Mouse (Mus musculus): Measurements from ENCODE around the gene Gm11639. TPM values are rescaled to one million over a fixed set of nuclear protein-coding genes. Genes with fewer than 3 reads are reported as not detected.

Gene Gm11639
- total and polyA plus RNA-seq, 3 experiments = not detected

DNA sequence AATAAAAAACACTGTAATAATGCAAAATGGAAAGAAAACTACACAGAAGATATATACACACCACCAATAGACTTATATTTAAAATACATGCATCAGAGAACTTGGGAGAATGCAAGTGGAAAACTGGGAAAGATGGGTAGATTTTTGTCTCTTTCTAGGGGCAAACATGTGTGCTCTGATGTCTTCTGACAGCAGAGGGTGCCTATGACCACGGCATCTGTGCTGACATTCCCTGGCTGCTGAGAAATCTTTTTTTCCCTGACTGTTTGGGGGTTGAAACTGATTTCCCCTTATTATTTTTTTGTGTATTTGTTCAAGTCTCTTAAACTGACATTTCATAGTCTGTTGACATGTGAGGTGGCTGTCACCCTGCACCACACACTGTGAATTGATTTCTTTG is 81.6 kb downstream of the Gm11639 start:
- no peaks in the 10 kb centered on the region for H3K4me1 ChIP-seq (ENCODE audit: control insufficient read depth in 1 of 2, insufficient read depth in 2 of 2, low read length in 2 of 2)
- no peak overlapping the region for H3K9ac ChIP-seq (ENCODE audit: control insufficient read depth, low read depth, low read length, poor library complexity, severe bottlenecking)
- H3K79me2 ChIP-seq (ENCODE audit: control insufficient read depth, insufficient read depth, low read length, poor library complexity) = no peaks in the 10 kb centered on the region
- no peak overlapping the region for H3K27ac ChIP-seq (ENCODE audit: control insufficient read depth, low read depth, low read length)
- H3K36me3 ChIP-seq (ENCODE audit: control insufficient read depth in 1 of 2, insufficient read depth in 2 of 2, low read length in 2 of 2) = no peaks in the 10 kb centered on the region
- peaks cover 2 to 3% of the 10 kb centered on the region in 2 experiments for H3K27me3 ChIP-seq (ENCODE audit: control insufficient read depth in 1 of 2, insufficient read depth in 2 of 2, low read length in 2 of 2)
- no peak for DNase-seq (ENCODE audit: low read depth, low spot score)
- H3K9me3 ChIP-seq (replicated peaks; ENCODE audit: insufficient read depth, low read length) = no peaks in the 10 kb centered on the region
- no peak for TF ChIP-seq RCOR1 (IDR thresholded peaks at IDR 0.05; ENCODE audit: low read depth, low read length)
- TF ChIP-seq RAD21 (IDR thresholded peaks at IDR 0.05; ENCODE audit: low read depth, low read length) = peak; percentile 9
- TF ChIP-seq CTCF (IDR thresholded peaks at IDR 0.05 in 2 of 3, conservative IDR thresholded peaks at IDR 0.05 in 1 of 3; ENCODE audit: control insufficient read depth in 1 of 3, insufficient read depth in 1 of 3, low read depth in 2 of 3, low read length in 3 of 3, poor library complexity in 1 of 3, severe bottlenecking in 1 of 3) = peak in 1 of 3 experiments; percentile 5; a peak in 1 of 6 replicates
- no peak overlapping the region for H3K4me3 ChIP-seq (ENCODE audit: control insufficient read depth in 1 of 2, insufficient read depth in 1 of 2, low read depth in 2 of 2, low read length in 2 of 2)

DNA sequence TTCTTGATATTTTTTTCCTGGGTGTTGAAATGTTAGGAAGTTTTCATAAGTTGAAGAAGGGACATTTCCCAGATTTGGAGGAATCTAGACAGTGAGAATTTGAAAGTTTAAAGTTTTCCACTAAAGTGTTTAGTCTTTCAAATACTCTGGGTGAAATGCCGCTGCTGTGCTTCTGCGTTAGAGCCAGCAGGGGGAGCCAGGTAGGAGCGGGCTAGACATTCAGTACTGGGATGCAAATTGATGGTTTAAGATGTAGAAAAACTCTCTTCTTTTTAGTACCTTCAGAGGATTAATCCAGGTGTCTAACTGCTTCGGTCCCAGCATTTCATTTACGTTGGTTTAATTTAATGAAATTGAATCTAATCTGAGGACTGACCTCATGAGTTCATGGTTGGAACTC is 82.6 kb downstream of the Gm11639 start:
- no peaks in the 10 kb centered on the region for H3K79me2 ChIP-seq (ENCODE audit: control insufficient read depth, insufficient read depth, low read length, poor library complexity)
- DNase-seq (ENCODE audit: low read depth, low spot score) = peak; percentile 73
- H3K36me3 ChIP-seq (ENCODE audit: control insufficient read depth in 1 of 2, insufficient read depth in 2 of 2, low read length in 2 of 2) = no peaks in the 10 kb centered on the region
- H3K9me3 ChIP-seq (replicated peaks; ENCODE audit: insufficient read depth, low read length) = no peaks in the 10 kb centered on the region
- H3K27ac ChIP-seq (ENCODE audit: control insufficient read depth, low read depth, low read length) = no peak overlapping the region
- H3K4me1 ChIP-seq (ENCODE audit: control insufficient read depth in 1 of 2, insufficient read depth in 2 of 2, low read length in 2 of 2) = no peaks in the 10 kb centered on the region
- no peak overlapping the region for H3K9ac ChIP-seq (ENCODE audit: control insufficient read depth, low read depth, low read length, poor library complexity, severe bottlenecking)
- H3K27me3 ChIP-seq (ENCODE audit: control insufficient read depth in 1 of 2, insufficient read depth in 2 of 2, low read length in 2 of 2) = peaks cover 2 to 3% of the 10 kb centered on the region in 2 experiments; a peak in 3 of 4 replicates
- no peak overlapping the region for H3K4me3 ChIP-seq (ENCODE audit: control insufficient read depth in 1 of 2, insufficient read depth in 1 of 2, low read depth in 2 of 2, low read length in 2 of 2)
- TF ChIP-seq ZMIZ1 (IDR thresholded peaks at IDR 0.05; ENCODE audit: low read depth, low read length) (no peak), USF1 (IDR thresholded peaks at IDR 0.05; ENCODE audit: low read depth, low read length) (no peak), SMC3 (IDR thresholded peaks at IDR 0.05; ENCODE audit: low read depth, low read length) (peak; percentile 90), EP300 (IDR thresholded peaks at IDR 0.05; ENCODE audit: low read depth in 1 of 2, low read length in 2 of 2) (no peak), MAFK (IDR thresholded peaks at IDR 0.05; ENCODE audit: borderline replicate concordance, low read depth, low read length) (no peak), E2F4 (IDR thresholded peaks at IDR 0.05; ENCODE audit: borderline replicate concordance, low read depth, low read length) (no peak), JUND (IDR thresholded peaks at IDR 0.05; ENCODE audit: low read depth, low read length) (no peak), SIN3A (IDR thresholded peaks at IDR 0.05; ENCODE audit: low read length) (no peak), ZC3H11A (IDR thresholded peaks at IDR 0.05; ENCODE audit: low read depth, low read length) (peak; percentile 59), BHLHE40 (IDR thresholded peaks at IDR 0.05; ENCODE audit: borderline replicate concordance, low read depth, low read length) (no peak), CHD1 (IDR thresholded peaks at IDR 0.05; ENCODE audit: low read depth, low read length) (no peak), CHD2 (IDR thresholded peaks at IDR 0.05; ENCODE audit: low read length) (no peak), MEF2A (IDR thresholded peaks at IDR 0.05; ENCODE audit: extremely low read depth, insufficient replicate concordance, low read depth, low read length, poor library complexity, severe bottlenecking) (no peak), RAD21 (IDR thresholded peaks at IDR 0.05; ENCODE audit: low read depth, low read length) (peak; percentile 61), CTCF (IDR thresholded peaks at IDR 0.05 in 2 of 3, conservative IDR thresholded peaks at IDR 0.05 in 1 of 3; ENCODE audit: control insufficient read depth in 1 of 3, insufficient read depth in 1 of 3, low read depth in 2 of 3, low read length in 3 of 3, poor library complexity in 1 of 3, severe bottlenecking in 1 of 3) (peak; percentile 88 to 93 (median 90)), MYC (IDR thresholded peaks at IDR 0.05; ENCODE audit: low read depth, low read length) (0 out of 2 replicates have a peak, but pooled peaks have one; percentile 20), ZNF384 (IDR thresholded peaks at IDR 0.05; ENCODE audit: low read depth, low read length) (no peak)

All from MEL (cell line).